Mouse (Mus musculus) ES-E14 (cell line): ENCODE measurements around the gene Dnal1. TPM values are rescaled to one million over a fixed set of nuclear protein-coding genes. Genes with fewer than 3 reads are reported as not detected.

Experiments used
- DNase-seq: peaks from one replicate; pipeline ENCODE4 v3.0.0-alpha.2; 2013; ENCODE audit warnings: low read depth, low spot score
- H3K27ac ChIP-seq: 2 replicates; pipeline ENCODE4 v1.5.1; 2012; ENCODE audit warnings: low read depth, mild to moderate bottlenecking, low read length, moderate library complexity, mixed read lengths; ENCODE audit not compliant: poor library complexity, insufficient read depth, severe bottlenecking
- H3K36me3 ChIP-seq: 2 replicates; pipeline ENCODE4 v1.6.1; 2012; ENCODE audit warnings: mild to moderate bottlenecking, low read length, moderate library complexity, mixed read lengths; ENCODE audit not compliant: control insufficient read depth, poor library complexity, insufficient read depth, severe bottlenecking
- H3K4me1 ChIP-seq, 2 experiments: fragments of 150-350 bp in 1 of 2; sonication (generic) in 1 of 2; 2 replicates each; pipeline ENCODE4 v1.6.1; 2012; ENCODE audit warnings: low read length in 2 of 2, mild to moderate bottlenecking in 1 of 2, mixed read lengths in 1 of 2; ENCODE audit not compliant: control insufficient read depth in 2 of 2, insufficient read depth in 2 of 2, poor library complexity in 1 of 2
- H3K4me3 ChIP-seq, 2 experiments: fragments of 150-350 bp in 1 of 2; sonication (generic) in 1 of 2; 2 replicates each; pipeline ENCODE4 v1.5.1; 2012; ENCODE audit warnings: low read length in 2 of 2, low read depth in 1 of 2, mild to moderate bottlenecking in 1 of 2, mixed read lengths in 1 of 2; ENCODE audit not compliant: insufficient read depth in 1 of 2, poor library complexity in 1 of 2, severe bottlenecking in 1 of 2
- H3K9ac ChIP-seq: 2 replicates; pipeline ENCODE4 v1.6.1; 2012; ENCODE audit warnings: low read depth, mild to moderate bottlenecking, low read length, mixed read lengths; ENCODE audit not compliant: poor library complexity, insufficient read depth, severe bottlenecking
- H3K9me3 ChIP-seq: fragments of 150-350 bp; sonication (generic); 2 replicates; pipeline ENCODE4 v1.6.1; 2012; ENCODE audit warnings: low read depth, mild to moderate bottlenecking, low read length; ENCODE audit not compliant: control insufficient read depth, insufficient read depth
- CHD2 ChIP-seq: IDR thresholded peaks from 2 replicates; pipeline ENCODE4 v1.6.1; 2014; ENCODE audit warnings: mild to moderate bottlenecking, low read depth, low read length, inconsistent platforms
- HCFC1 ChIP-seq: IDR thresholded peaks from 2 replicates; pipeline ENCODE4 v1.6.1; 2012; ENCODE audit warnings: low read length, inconsistent platforms, borderline replicate concordance; ENCODE audit not compliant: insufficient read depth
- MAFK ChIP-seq: IDR thresholded peaks from 2 replicates; pipeline ENCODE4 v1.6.1; 2014; ENCODE audit warnings: mild to moderate bottlenecking, low read depth, low read length, inconsistent platforms; ENCODE audit not compliant: insufficient read depth
- ZC3H11A ChIP-seq: IDR thresholded peaks from 2 replicates; pipeline ENCODE4 v1.6.1; 2012; ENCODE audit warnings: low read depth, mild to moderate bottlenecking, inconsistent platforms, low read length, borderline replicate concordance
- ZNF384 ChIP-seq: IDR thresholded peaks from 2 replicates; pipeline ENCODE4 v1.6.1; 2012; ENCODE audit warnings: low read depth, low read length, inconsistent platforms
- in situ Hi-C, 2 experiments: fragments of 600-800 bp; cut with MboI; formaldehyde crosslinking; loops; one replicate each; pipeline ENCODE4 v1.15.1; 2025; ENCODE audit warnings: low sequenced_read_pairs in 2 of 2, inconsistent platforms in 1 of 2; ENCODE audit not compliant: unreplicated experiment in 2 of 2
- total RNA-seq: library from RNA; depleted of rRNA; stranded (reverse); fragments of 300-350 nt; gene quantifications from 2 replicates; pipeline ENCODE4 v1.2.3, GENCODE M21; 2012

The Dnal1 gene
- total RNA-seq, 1 experiment = 3.5 TPM

GRCm38 (mm10) chr12:84176126-84176769 is 62.1 kb downstream of the Dnal1 start:
- Histone ChIP-seq H3K36me3 (peaks cover 22% of the 10 kb centered on the region; the same call in 1 of the 2 replicates), H3K4me1 (peaks cover 20 to 54% of the 10 kb centered on the region in 2 experiments), H3K9me3 (no peaks in the 10 kb centered on the region), H3K27ac (peak overlapping the region; percentile 65), H3K4me3 (peak overlapping the region; percentile 66 to 68), H3K9ac (peak overlapping the region; percentile 71)
- DNase-seq = no peak
- in situ Hi-C loops = no loop called here
- no peak for TF ChIP-seq MAFK
- no peak for TF ChIP-seq ZC3H11A
- no peak for TF ChIP-seq ZNF384
- TF ChIP-seq CHD2 = no peak
- TF ChIP-seq HCFC1 = no peak

- no peak for DNase-seq
- H3K4me1 ChIP-seq = peaks cover 20 to 48% of the 10 kb centered on the region in 2 experiments
Observed at GRCm38 (mm10) chr12:84176886-84177765, 63.0 kb downstream of the Dnal1 start.

GRCm38 (mm10) chr12:84178052-84178451 is 63.9 kb downstream of the Dnal1 start:
- no peak overlapping the region for H3K27ac ChIP-seq
- peaks cover 20 to 47% of the 10 kb centered on the region in 2 experiments for H3K4me1 ChIP-seq
- H3K4me3 ChIP-seq = no peak overlapping the region
- TF ChIP-seq CHD2 (no peak), MAFK (no peak), HCFC1 (no peak), ZNF384 (no peak), ZC3H11A (no peak)
- H3K9me3 ChIP-seq = no peaks in the 10 kb centered on the region
- in situ Hi-C loops = no loop called here
- DNase-seq = no peak
- peaks cover 11% of the 10 kb centered on the region; the same call in 1 of the 2 replicates for H3K36me3 ChIP-seq
- no peak overlapping the region for H3K9ac ChIP-seq

More at GRCm38 (mm10) chr12:84176886-84177765, 63.0 kb downstream of the Dnal1 start:
- H3K27ac ChIP-seq = no peak overlapping the region
- H3K9me3 ChIP-seq = no peaks in the 10 kb centered on the region
- H3K4me3 ChIP-seq = no peak overlapping the region
- in situ Hi-C loops = no loop called here
- H3K9ac ChIP-seq = peak overlapping the region; percentile 71; the same call in 1 of the 2 replicates
- TF ChIP-seq ZC3H11A = no peak
- TF ChIP-seq CHD2 = no peak
- no peak for TF ChIP-seq MAFK
- no peak for TF ChIP-seq ZNF384
- TF ChIP-seq HCFC1 = no peak
- peaks cover 14% of the 10 kb centered on the region; the same call in 1 of the 2 replicates for H3K36me3 ChIP-seq

- no peak overlapping the region for H3K4me3 ChIP-seq
- no peak for DNase-seq
Observed at GRCm38 (mm10) chr12:84178652-84179445, 64.7 kb downstream of the Dnal1 start.

More at GRCm38 (mm10) chr12:84178652-84179445, 64.7 kb downstream of the Dnal1 start:
- in situ Hi-C loops = no loop called here
- Histone ChIP-seq H3K4me1 (peaks cover 20 to 39% of the 10 kb centered on the region in 2 experiments), H3K36me3 (peaks cover 3% of the 10 kb centered on the region; the same call in 1 of the 2 replicates), H3K27ac (no peak overlapping the region), H3K9me3 (no peaks in the 10 kb centered on the region), H3K9ac (no peak overlapping the region)
- TF ChIP-seq HCFC1 (no peak), MAFK (no peak), ZNF384 (no peak), CHD2 (no peak), ZC3H11A (no peak)
